Mouse (Mus musculus) T-helper 1 cell (primary cell): Measurements from ENCODE around the gene Grk5.

Experiments
- in situ Hi-C: fragments of 300-600 bp; cut with MboI, MseI; formaldehyde crosslinking; loops from one replicate; pipeline ENCODE4 v1.15.1; 2025; ENCODE audit warnings: high pct_unique_total_duplicates

Grk5 gene

DNA sequence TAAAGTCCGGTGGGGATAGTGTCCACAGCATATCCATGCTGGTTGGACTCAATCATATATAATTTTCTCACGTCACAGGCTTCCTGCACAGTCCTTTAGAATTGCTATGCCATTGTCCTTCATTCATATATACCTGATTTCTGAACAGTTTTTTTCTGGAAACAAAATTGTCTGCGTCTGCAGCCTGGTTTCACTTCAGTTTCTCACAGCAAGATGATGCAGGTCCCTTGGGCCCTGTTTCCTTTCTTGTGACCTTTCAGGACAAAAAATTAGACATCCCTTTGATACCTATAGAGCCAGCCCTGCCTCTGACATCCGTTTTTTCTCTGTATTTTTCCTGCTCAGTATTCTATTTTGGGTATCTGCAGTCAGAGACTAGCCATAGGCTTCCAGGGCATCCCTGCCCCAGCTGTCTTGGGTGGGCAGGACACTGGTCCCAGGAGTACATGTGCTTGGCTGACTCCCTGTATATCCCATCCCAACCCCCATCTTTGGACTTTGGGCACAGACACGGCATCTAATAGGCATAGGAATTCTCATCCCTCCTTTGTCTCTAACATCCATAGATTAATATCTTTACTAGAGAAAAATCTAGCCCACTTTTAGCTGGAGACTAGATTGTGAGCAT lies 167.3 kb downstream of the Grk5 start:
- in situ Hi-C loops = no loop called here

DNA sequence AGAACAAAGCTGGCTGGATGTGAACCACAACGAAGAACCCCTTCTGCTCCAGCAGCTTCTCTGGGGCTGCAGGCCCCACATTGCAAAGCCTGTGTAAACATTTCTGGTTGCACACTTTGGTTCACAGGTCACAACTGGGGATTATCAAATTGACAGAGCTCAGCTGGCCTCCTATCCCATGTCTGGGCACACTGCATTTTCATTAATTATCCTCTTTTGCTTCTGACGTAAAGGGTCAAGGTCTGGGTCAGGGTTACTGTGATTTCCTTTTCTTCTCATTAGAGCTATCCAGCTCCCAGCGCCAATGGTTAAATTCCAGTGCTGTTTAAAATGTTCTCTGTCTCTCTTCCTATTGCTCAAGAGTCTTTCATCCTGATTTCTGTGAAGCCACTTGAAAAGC lies 168.0 kb downstream of the Grk5 start:
- in situ Hi-C loops = no loop called here

DNA sequence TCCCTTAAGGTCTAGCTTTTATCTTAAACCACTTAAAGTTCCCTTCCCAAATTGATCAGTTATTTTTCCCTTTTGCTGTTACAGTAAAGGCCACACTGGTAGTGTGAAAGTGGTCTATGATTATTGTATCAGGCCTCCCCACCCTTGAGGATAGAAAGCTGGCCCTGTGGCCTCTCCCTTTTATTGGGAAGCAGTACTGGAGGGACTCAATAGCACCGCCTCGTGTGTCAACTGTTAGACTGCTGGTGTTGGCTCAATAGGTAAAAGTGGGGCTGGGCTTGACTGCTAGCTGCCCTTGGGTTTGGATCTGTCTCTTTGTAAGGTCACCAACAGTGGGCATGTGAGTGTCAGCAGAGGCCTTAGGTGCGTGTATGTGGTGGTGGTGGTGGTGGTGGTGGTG lies 174.8 kb downstream of the Grk5 start:
- in situ Hi-C loops = no loop called here

DNA sequence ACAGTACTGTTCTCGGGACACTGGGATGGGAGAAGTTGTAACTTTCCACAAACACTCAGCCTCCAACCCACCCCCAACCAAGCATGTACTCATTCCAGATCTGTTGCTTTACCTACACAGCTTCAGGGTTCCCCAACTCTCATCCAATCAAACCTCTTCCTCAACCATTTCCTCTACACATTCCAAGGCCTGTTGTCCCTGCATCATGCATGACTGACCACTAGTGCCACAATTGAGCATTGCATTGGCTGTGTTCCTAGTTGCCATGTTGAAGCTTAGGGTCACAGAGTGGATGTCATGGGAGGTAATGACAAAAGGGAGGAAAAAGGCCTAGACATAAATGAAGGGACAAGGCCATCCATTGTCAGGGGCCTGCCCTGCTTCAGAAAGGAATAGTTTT lies 175.5 kb downstream of the Grk5 start:
- in situ Hi-C loops = no loop called here

DNA sequence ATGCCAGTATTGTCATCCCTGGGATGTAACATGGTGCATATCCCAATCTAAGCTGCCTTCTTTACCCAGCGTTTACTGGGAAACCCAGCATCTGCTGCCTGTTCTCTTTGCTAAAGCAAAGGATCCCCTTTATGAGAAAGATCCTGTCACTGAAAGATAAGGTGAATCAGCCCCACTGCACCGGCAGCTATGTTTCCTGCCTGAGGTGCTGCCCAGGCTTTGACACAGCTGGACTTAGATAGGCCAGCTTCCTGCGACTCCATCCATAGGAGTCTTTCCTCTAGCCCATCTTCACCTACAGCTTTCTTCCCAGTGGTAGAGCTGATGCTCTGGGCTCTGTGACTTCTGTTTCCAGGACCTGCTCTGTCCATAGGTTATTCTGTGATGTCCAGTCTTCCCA lies 189.1 kb downstream of the Grk5 start:
- in situ Hi-C loops = no loop called here

DNA sequence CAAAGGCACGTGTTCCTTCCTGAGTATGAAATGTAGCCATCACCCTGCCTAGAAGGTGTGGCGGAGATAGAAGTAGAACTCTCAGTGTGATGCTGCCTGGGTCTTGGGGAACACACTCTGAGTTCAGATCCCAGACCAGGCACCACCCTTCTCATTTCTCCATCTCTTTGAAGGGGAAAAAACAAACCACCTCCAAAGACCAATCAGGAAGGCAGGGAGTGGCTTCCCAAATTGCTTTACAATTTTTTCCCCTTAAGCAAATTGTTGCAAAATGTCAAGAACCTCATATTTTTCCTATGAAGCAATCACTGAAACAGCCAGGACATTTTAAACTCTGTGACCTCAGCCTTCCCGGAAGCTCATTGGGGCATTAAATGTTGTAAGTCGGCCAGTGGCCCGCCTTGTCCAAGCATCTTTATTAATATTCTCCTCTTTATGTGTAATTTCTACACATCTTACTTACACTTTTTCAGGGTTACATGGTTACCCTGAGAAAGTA lies 190.8 kb downstream of the Grk5 start:
- in situ Hi-C loops = no loop called here

DNA sequence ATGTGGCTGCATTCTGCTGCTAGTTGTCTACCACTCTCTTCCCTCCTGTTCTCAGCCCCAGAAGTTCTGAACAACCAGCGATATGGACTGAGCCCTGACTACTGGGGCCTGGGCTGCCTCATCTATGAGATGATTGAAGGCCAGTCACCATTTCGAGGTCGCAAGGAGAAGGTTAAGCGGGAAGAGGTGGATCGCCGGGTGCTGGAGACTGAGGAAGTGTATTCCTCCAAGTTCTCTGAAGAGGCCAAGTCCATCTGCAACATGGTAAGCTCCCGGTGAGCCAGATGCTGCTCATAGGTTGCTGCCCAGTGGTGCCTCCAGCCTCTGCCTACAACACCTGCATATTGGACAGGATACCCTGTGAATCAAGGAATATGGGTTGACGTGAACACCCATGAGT lies 193.5 kb downstream of the Grk5 start:
- in situ Hi-C loops = no loop called here

DNA sequence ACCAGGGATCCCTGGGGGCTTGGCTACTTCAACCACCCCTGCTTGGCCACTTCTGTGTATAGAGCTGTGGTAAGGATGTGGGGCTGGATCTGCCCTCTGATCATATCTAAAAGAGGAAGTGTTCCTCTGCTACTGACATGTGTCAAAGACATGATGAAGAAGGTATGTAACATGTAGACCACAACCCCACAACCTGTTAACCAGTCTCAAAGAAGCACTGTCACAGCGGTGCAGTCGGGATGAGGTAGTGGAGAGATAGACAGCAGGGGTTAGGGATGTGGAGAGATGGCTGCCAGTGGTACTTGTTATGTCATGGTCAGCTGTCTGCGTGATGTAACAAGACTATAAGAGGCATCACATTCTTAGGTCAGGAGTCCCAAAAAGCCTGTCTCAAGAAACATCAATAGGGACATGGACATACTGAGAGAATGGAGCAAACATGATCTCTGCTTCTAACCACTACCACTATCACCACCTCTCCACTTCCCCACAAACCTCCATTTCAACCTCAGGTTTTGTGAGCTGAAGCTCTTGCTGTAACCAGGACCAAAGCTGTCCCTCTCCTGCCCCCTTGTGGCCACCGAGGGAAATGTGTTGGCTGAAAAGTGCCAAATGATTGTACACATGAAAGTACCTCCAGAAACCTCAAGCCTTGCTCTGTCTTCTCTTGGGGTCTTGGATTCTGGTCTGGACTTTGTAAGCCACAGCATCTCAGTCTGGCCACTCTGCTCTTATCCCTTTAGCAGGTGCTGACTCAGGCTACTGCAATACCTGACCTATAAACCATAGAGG lies 194.8 kb downstream of the Grk5 start:
- in situ Hi-C loops = no loop called here

DNA sequence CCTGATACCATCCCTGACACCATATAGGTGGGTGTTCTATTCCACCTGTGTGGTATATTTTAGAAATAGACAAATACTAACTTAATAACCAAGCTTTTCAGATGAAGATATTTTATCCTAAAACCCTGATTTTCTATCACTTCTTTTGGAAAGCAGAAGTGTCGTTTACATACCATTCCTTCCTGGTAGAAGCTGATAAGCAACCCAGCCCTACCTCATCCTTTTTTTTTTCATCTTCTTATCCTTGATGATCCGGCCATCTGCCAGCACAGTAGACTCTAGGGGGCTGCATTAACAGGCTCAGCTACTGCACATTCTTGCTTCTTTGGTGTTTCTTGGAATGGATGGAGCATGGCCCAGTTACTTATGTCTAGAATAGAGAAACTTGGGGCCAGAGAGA lies 195.7 kb downstream of the Grk5 start:
- in situ Hi-C loops = loop anchor here (5.0 kb wide), 2 partner anchors 198 to 243 kb away; partner anchors contain the start of gene Grk5

DNA sequence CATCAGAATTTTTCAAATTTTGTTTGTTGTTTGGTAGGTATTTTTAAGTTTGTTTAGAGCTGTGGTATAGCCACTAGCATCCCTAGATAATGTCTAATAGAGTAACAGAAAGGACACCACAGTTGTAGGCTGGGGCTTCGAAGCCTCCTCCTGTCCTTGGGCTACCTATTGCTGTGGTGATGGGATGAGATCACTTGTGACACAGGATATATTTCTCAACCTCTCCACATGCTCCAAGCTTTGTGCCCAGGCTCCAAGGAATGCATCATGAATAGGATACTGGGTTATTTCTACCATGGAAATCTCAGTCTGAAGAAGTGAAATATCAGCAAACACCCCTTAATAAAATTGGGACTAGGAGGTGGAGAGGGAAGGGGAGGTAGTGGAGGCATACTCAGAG lies 198.2 kb downstream of the Grk5 start:
- in situ Hi-C loops = loop anchor here (5.0 kb wide), 2 partner anchors 200 to 245 kb away; partner anchors contain the start of gene Grk5

DNA sequence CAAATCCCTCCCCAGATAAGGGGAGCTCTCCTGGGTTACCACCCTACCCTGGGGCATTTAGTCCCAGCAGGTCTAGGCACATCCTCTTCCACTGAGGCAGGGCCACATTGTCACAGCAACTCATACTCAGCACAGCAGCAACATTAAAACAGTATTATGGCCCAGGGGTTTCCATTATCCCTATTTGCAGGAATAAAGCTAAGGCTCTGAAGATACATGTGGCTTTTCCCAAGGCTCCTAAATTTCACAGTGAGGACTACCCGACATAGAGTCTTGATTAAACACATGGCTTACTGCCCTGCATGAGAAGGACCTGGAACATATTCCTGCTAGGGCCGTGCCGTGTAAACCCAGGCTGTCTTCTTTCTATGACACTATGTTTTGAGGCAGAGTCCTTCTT lies 199.5 kb downstream of the Grk5 start:
- in situ Hi-C loops = loop anchor here (5.0 kb wide), 2 partner anchors 202 to 247 kb away; partner anchors contain the start of gene Grk5

DNA sequence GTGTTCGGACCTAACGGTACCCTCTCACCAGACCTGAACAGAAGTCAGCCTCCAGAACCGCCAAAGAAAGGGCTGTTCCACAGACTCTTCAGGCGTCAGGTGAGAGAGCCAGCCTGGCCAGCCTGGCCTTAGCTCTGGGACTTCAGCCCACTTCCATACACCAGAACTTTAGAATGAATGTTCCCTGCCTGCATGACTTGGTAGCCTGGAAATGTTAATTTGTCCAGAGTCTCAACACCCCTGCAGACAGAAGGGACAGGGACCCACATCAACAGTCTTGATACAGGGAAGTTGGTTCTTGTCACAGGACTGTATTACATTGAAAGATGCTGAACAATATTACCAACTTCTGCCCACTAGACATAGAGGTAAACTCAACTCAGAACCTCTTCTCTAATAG lies 201.0 kb downstream of the Grk5 start:
- in situ Hi-C loops = no loop called here

DNA sequence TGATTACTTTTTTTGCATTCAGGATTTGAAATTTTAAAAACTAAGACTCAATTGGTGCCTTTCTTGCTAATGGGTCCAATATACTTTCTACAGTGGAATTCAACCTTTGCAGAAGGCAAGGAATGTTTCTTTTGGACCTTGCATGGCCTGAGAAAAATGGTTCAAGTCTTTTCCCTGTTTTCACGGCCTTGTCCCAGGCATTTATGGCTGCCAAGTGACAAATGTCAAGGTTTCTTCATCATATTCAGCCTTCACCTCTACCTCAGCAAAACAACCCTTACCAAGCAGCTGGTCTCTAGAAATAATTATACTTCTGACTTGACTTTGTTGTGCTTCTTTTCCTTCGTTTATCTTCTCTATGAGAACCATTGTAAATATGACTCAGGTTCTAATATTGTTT lies 207.2 kb downstream of the Grk5 start:
- in situ Hi-C loops = no loop called here

DNA sequence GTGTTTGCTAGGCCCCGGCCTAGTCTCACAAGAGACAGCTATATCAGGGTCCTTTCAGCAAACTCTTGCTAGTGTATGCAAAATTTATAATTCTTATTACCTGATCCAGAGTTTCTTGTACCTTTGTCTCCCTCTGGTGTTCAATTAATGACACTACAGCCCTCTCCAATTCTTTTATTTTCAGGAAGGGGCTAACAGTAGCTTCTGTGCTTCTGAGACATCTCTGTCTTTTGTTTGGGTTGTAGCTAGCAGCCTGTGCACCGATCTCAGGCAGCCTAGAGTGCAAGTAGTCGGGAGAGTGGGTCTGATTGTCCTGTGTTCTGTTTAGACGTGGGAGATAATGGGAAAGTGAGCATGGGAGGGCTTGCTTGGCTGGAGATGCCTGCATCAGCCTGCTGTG lies 208.2 kb downstream of the Grk5 start:
- in situ Hi-C loops = no loop called here

DNA sequence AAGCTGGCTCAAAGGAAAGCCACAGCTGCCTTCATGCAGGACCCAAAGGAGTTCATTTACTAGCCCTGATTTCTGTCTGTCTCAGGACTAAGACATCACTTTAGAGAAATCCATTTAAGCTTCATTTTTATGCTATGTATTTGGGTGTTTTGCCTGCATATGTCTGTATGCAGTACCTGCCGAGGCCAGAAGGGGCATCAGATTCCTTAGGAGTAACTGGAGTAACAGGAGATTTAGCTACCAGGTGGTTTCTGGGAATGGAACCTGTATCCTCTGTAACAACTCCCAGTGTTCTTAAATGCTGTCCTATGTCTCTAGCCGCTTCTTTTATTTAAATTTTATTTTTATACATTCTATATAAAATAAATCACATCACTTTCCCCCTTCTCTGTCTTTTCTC lies 220.6 kb downstream of the Grk5 start:
- in situ Hi-C loops = no loop called here

DNA sequence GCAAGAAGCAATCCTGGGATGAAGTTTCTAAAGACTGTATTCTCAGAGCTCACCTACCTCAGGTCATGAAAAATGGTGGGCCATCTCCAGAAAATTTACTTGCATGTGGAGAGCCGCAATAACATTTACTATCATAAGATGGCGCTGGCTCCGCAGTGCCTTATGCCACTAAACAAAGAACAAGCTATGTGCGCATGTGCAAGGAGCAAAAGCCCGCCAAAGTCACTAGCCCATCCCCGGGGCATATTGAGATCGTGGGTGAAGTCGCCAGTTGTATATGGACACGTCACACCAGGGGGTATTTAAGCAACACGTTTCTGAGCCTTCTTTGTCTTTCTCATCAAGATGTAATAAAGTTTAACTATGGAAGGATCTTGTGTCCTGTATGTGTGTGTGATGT lies 241.5 kb downstream of the Grk5 start:
- in situ Hi-C loops = no loop called here

DNA sequence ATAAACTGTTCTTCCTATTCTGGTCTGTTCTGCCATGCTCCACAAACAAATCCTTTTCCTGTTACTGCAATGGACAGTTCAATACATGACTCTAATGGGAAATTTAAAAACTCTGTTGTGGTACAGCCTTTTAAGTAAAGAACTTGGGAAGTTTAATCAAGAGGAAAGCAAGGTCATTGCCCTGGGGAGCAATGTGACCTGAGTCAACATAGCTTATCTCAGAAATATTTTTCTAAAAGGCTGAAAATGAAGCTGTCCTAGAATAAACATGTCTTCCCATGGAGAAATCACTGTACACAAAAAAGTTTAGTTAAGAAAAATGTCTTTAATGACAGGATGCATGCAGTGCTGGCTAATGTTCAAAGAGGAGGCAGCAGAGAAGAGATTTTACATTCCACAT lies 249.1 kb downstream of the Grk5 start:
- in situ Hi-C loops = no loop called here

DNA sequence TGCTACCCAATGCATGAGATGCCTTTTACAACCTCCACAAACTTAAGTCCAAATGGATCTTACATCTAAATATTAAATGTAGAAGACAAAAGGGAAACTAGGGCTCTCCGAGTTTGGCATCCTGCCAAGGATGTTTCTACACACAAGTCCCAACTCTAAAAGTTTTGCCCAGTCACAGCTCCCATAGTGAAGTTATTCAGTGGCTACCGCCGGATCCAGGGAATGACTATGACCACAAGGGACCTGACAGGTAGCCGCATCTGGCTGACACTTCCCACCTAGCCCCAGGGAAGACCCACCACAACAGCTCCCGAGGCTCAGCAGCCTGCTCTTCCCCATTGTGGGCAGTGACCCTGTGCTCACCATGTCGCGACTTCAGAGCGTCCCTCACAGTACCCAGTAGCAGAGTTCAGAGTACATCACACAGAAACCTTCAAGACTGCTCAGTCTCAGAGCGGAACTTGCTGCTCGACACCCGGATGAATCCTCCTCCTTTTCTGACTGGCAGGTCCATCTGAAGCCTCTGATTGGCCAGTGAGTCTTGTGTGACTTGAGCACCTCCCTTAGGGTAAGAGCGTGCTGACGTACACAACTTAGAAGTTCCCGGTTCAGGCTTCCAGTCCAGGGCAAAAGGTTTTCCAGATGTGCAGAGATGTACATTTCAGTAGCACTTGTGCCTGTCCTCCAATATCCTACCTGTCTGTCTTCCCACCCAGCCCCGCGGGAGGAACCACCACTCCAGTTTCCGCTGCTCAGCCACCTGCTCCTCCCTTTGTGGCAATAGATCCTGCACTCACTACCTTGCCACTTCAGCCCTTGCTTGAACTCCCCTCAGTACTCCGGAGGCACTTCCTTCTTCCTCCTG lies 251.0 kb downstream of the Grk5 start, which contains the start of gene Zfp950:
Gene Zfp950, minus strand, starts transcription at position 499 of the 865 bp plus-strand sequence.
- in situ Hi-C loops = no loop called here

DNA sequence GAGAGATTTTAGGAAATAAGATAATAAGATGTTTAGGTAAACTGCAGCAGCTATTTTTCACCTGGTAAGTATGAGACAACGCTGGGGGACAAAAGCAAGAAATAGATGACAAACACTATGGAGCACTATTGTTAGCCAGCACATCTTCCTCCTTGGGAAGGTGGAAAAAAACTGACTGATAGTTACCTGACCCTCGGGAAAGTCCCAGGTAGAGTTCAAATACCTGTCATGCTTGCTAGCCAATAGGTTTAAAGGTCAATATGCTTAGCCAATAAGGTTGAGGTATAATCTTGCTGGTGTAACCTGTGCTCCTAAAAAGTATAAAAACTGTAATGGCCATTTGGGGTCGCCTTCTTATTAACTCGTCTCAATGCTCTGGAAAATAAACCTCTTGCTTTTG lies 251.8 kb downstream of the Grk5 start:
- in situ Hi-C loops = no loop called here
